Mouse (Mus musculus) kidney, adult 2 months (tissue): ENCODE results near the gene H2-Eb2. TPM values are rescaled to one million over a fixed set of nuclear protein-coding genes. Genes with fewer than 3 reads are reported as not detected.
A peak's percentile ranks its signal among the peaks of the same experiment; 100 is the strongest.

Experiments used
- DNase-seq: peaks from one replicate; pipeline ENCODE4 v3.0.0; 2021
- H3K27ac ChIP-seq: fragments of 200-500 bp; 2 replicates; pipeline ENCODE4 v1.5.1; 2012; ENCODE audit warnings: low read depth, low read length, control low read depth, inconsistent platforms; ENCODE audit not compliant: insufficient read depth
- H3K27me3 ChIP-seq: fragments of 200-500 bp; replicated peaks from 2 replicates; pipeline ENCODE4 v1.6.1; 2012; ENCODE audit warnings: mild to moderate bottlenecking, moderate library complexity, low read length, inconsistent platforms; ENCODE audit not compliant: control insufficient read depth, insufficient read depth
- H3K36me3 ChIP-seq: fragments of 200-500 bp; 2 replicates; pipeline ENCODE4 v1.6.1; 2012; ENCODE audit warnings: mild to moderate bottlenecking, moderate library complexity, low read length, inconsistent platforms; ENCODE audit not compliant: control insufficient read depth, insufficient read depth
- H3K4me1 ChIP-seq: fragments of 200-500 bp; 2 replicates; pipeline ENCODE4 v1.6.1; 2011; ENCODE audit warnings: low read length; ENCODE audit not compliant: control insufficient read depth, insufficient read depth
- H3K4me3 ChIP-seq: fragments of 200-500 bp; 2 replicates; pipeline ENCODE4 v1.5.1; 2011; ENCODE audit warnings: mild to moderate bottlenecking, low read depth, low read length, control low read depth; ENCODE audit not compliant: insufficient read depth
- CTCF ChIP-seq: fragments of 200-500 bp; conservative IDR thresholded peaks from 2 replicates; pipeline ENCODE4 v1.5.1; 2011; ENCODE audit warnings: low read depth, mild to moderate bottlenecking, control low read depth, low read length, moderate library complexity, mixed read lengths; ENCODE audit not compliant: insufficient read depth, insufficient read length
- POLR2A ChIP-seq: fragments of 200-500 bp; IDR thresholded peaks from one replicate; pipeline ENCODE4 v1.6.1; 2011; ENCODE audit warnings: low read depth, low read length, control low read depth
- WGBS: fragments of 180-500 bp; shearing (Covaris S2); methylation state at CpG from one replicate; pipeline ENCODE4 v1.1.7; 2018; 5-methylcytosine and 5-hydroxymethylcytosine counted together
- polyA plus RNA-seq: library from polyadenylated mRNA; depleted of rRNA; stranded (reverse); fragments of >200 nt; gene quantifications from 2 replicates; pipeline ENCODE4 v1.2.3, GENCODE M21; 2012

Gene H2-Eb2
- polyA plus RNA-seq, 1 experiment, result 0.78 TPM

DNA sequence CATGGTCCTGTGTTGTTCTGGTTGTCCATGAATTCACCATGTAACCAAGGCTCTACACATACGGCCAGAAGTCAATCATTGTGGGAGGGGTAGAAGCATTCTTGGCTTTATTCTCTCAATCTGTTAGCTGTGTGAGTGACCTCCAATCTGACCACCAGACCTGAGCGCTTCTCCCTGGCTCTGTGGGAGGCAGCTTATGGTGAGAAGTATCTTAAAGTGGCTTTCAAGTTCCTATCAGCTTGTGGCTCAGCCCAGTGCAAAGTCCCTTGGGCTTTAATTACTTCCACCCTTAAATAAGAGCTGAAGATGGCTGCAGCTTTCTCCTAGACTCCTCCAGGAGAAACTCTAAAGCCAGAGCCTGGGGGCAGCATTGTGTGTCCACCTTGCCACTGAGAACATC, 51.4 kb downstream of the H2-Eb2 start, which contains the start of gene Btnl1:
Gene Btnl1, plus strand, starts transcription at position 286 of the 400 bp plus-strand sequence.
- Histone ChIP-seq H3K27ac (no peak within 1 kb of the TSS), H3K36me3 (no peaks in the 10 kb centered on the region), H3K4me1 (no peaks in the 10 kb centered on the region), H3K4me3 (no peak within 1 kb of the TSS), H3K27me3 (no peaks in the 10 kb centered on the region)
- WGBS, result 78% methylated on average over 2 of the region's 2 CpGs
- no peak for DNase-seq
- no peak for TF ChIP-seq POLR2A
- TF ChIP-seq CTCF, result no peak

DNA sequence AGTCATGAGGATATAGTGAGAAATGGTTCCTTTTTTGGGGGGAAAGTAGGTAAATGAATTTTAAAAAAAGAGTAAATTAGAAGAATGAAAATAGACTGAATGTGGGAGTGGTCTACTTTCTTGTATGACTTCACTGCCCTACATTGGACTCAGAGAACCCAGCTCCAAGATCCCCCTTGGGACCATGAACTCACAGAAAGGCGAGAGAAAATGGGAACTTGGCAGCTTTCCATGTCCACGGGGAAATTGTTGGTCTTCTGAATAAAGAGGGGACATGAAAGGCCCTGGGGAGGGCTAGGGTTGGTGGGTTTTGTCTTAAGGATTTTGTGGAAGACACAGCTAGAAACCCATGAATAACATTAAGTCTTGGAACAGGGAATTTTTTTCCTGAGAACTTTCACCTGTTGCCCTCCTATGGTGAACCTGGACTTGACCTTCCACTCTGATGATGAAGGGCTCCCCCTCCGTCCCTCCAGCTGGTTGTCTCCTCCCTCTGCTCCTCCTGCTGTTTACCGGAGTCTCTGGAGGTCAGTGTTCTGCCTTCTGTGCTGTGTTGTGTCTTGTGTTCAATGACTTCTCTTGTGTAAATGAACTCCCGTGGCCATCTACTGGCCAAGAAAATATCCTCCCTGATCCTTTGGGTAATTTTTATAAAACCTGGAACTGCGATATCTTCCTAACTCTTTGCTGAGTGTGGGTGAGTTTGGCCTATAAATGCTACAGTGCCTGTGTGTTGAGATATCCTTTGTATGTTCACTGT, 52.2 kb downstream of the H2-Eb2 start:
- 44% methylated on average over 6 of the region's 6 CpGs for WGBS
- no peak for DNase-seq
- Histone ChIP-seq H3K36me3 (no peaks in the 10 kb centered on the region), H3K4me3 (no peak overlapping the region), H3K4me1 (no peaks in the 10 kb centered on the region), H3K27ac (no peak overlapping the region), H3K27me3 (no peaks in the 10 kb centered on the region)
- no peak for TF ChIP-seq CTCF
- no peak for TF ChIP-seq POLR2A

DNA sequence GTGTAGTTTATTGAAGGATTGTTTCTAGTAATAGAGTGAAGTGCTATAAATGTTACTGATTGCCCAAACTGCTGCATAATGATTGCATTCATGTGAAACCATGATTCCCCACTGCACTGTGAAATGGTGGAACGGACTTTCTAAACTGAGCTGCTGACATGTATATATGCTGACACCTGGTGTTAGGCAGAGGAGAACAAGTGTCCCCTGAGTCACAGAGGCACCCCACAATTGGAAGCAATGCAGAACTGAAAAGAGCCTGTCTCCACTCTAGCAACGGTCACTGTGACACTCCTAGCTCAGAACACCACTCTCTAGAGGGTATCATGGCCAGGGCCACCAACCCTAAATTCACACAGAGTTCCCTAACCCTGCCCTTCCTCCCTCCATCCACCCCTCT, 53.3 kb downstream of the H2-Eb2 start:
- WGBS, result 75% methylated on average over 2 of the region's 2 CpGs
- H3K4me3 ChIP-seq, result no peak overlapping the region
- no peaks in the 10 kb centered on the region for H3K4me1 ChIP-seq
- TF ChIP-seq POLR2A (no peak), CTCF (no peak)
- H3K27ac ChIP-seq, result no peak overlapping the region
- H3K27me3 ChIP-seq, result no peaks in the 10 kb centered on the region
- no peaks in the 10 kb centered on the region for H3K36me3 ChIP-seq
- DNase-seq, result no peak

DNA sequence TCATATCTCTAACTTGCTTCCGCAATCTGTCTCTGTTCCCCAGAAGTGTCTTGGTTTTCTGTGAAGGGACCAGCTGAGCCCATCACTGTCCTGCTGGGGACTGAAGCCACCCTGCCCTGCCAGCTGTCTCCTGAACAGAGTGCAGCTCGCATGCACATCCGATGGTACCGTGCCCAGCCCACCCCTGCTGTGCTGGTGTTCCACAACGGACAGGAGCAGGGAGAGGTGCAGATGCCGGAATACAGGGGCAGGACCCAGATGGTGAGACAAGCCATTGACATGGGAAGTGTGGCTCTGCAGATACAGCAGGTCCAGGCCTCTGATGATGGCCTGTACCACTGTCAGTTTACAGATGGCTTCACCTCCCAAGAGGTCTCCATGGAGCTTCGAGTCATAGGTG, 54.0 kb downstream of the H2-Eb2 start:
- WGBS, result 85% methylated on average over 7 of the region's 7 CpGs
- Histone ChIP-seq H3K4me1 (no peaks in the 10 kb centered on the region), H3K4me3 (no peak overlapping the region), H3K27me3 (no peaks in the 10 kb centered on the region), H3K27ac (no peak overlapping the region), H3K36me3 (no peaks in the 10 kb centered on the region)
- TF ChIP-seq CTCF (no peak), POLR2A (no peak)
- DNase-seq, result no peak

DNA sequence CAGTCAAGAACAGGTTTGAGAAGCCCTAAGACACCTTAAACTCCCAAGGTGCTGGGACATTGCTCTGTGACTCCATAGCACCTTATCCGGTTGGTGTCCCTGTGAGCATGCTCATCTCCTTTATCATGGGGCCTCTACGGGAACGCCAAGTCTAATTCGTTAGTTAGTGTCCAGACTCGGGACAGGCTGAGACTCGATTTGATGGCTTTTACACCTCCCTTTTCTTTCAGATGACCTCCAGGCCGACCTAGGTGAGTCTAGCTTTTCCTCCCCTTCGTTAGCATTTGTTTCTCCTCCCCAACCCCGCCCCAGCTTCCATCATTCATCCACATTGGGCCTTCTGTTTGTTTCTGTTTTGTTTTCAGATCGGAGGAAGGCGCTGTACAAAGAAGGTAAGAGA, 56.4 kb downstream of the H2-Eb2 start:
- no peak for TF ChIP-seq POLR2A
- no peak for TF ChIP-seq CTCF
- 53% methylated on average over 11 of the region's 11 CpGs for WGBS
- Histone ChIP-seq H3K36me3 (no peaks in the 10 kb centered on the region), H3K27ac (no peak overlapping the region), H3K27me3 (no peaks in the 10 kb centered on the region), H3K4me3 (no peak overlapping the region), H3K4me1 (no peaks in the 10 kb centered on the region)
- no peak for DNase-seq

DNA sequence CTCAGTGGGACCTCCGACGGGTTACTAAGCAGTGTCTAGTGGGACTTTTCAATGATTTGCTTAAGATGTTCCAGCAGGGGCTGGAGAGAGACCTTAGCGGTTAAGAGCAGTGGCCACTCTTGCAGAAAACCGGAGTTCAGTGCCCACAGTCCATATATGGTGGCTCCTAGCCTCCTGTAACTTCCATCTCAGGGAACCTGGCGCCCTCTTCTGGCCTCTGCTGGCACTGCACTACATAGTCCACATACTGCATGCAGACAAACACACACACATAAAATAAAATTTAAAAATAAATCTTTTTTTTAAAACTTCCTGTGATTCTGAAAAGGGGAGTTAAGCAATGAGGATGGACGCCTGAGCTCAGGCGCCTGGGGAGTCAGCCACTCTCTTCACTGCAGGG, 57.7 kb downstream of the H2-Eb2 start:
- WGBS, result 76% methylated on average over 7 of the region's 7 CpGs
- Histone ChIP-seq H3K36me3 (no peaks in the 10 kb centered on the region), H3K4me3 (no peak overlapping the region), H3K4me1 (no peaks in the 10 kb centered on the region), H3K27me3 (no peaks in the 10 kb centered on the region), H3K27ac (no peak overlapping the region)
- 0 out of 2 replicates have a peak, but pooled peaks have one; percentile 14 for TF ChIP-seq CTCF
- TF ChIP-seq POLR2A, result no peak
- no peak for DNase-seq

DNA sequence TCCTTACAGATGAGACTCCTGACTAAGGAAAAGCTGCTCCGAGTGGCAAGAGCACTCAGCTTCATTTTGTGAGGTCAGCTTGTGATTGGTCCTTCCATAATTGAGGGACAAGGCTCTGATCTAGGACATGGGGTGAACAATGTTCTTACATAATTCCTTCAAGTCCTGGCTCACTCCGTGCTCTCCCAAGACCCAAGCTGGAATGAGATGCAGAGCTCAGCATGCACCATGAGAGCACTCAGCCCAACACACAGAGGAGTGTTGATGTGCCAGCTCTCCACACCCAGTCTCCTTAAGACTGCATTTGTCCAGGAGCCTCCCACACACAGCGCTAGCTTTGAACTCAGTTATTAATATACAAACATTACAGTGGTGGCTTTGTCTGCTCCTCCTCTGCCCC, 59.2 kb downstream of the H2-Eb2 start:
- TF ChIP-seq POLR2A (no peak), CTCF (no peak)
- WGBS, result 58% methylated on average over 3 of the region's 3 CpGs
- H3K27me3 ChIP-seq, result no peaks in the 10 kb centered on the region
- no peak for DNase-seq
- no peaks in the 10 kb centered on the region for H3K4me1 ChIP-seq
- no peak overlapping the region for H3K4me3 ChIP-seq
- H3K27ac ChIP-seq, result no peak overlapping the region
- H3K36me3 ChIP-seq, result no peaks in the 10 kb centered on the region
